Mouse (Mus musculus): ENCODE data around the gene Atrn. TPM values are rescaled to one million over a fixed set of nuclear protein-coding genes. Genes with fewer than 3 reads are reported as not detected.
A peak's percentile ranks its signal among the peaks of the same experiment; 100 is the strongest.

Gene Atrn
- total RNA-seq (2021), result 10 to 100 TPM; 12.8 to 13.1 TPM
- long read RNA-seq, experiment 1, partial matches to known transcripts, result 0 of 28 reads
- long read RNA-seq, experiment 1, other reads (novel, unspliced or antisense), result 28 of 28 reads
- long read RNA-seq, experiment 2, partial matches to known transcripts, result 26 of 26 reads
- long read RNA-seq, experiment 2, other reads (novel, unspliced or antisense), result 0 of 26 reads

DNA sequence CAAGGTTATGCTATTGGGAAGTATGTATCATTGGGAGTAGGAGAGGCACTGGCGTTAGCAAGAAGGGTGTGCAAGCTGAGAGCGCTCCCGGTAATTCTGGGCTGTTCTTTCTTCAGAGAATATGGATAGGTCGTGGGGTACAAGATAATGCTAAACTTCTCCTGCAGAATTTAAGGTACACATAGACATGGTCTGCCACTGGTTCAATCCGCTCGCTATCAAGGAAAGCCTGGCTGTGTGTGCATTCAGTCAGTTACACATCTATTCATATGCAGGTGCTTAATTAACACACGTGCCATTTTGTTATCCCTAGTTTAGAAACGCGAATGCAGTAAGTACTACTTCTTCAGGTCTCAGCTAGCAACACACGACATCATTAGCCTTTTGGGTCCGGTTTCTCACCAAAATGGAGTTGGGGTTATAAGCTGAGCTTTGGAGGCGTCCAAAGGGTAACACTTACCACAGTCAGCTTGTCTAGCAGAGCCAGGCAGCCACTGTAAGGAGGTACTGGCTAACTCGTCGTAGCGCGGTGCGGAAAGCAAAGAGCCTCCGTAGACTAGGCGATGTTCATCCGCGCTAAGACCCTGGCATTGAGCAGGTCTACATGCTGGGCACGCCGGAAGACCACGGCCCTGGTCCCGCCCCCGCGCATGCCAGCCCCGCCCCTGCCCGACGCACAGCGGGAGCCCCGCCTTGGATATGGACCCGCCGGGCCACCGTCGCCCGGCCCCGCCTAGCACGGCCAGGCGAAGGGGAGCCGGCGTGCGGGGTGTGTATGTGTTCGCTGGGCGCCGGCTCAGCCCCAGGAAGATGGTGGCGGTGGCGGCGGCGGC, at the start of gene Atrn, which contains the start of gene 4930402H24Rik:
Gene Atrn, plus strand, starts transcription at position 745 of the 833 bp plus-strand sequence.
Gene 4930402H24Rik, minus strand, starts transcription at position 656 of the 833 bp plus-strand sequence.
- peak; percentile 95 for DNase-seq

DNA sequence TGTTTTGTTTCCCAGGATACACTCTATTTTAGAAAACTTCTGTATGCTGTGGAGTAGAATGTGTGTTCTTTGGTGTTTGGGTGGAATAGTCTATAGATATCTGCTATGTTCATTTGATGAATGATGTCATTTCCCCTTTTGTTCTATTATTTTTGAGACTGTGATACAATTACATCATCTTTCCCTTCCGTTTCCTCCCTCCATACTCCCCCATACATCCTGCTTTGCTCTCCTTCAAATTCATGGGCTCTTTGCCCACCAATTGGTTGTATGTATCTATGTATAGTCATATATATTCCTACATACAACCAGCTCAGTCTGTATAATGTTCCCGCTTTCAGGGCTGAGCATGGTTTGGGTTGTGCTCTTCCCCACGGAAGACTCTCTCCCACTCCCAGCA, 44.2 kb upstream of the Atrn start:
- no peak for DNase-seq

DNA sequence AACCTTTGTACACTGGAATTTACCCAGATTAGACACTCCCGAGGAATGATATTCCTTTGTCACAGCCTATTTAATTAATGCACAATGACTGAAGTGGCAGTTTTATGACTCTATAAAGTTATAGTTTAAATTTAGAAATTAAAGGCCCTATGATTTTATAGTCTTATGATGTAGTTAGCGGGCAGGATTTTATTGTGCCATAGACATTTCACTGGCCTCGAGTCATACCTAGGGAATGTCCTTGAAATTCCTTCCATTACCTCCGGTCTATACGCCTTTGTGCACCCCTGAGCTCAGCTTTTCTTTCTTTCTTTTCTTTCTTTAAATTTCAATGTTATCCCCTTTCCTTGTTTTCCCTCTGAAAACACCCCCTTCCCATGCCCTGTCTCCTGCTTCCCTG, 35.4 kb upstream of the Atrn start:
- DNase-seq, result no peak

DNA sequence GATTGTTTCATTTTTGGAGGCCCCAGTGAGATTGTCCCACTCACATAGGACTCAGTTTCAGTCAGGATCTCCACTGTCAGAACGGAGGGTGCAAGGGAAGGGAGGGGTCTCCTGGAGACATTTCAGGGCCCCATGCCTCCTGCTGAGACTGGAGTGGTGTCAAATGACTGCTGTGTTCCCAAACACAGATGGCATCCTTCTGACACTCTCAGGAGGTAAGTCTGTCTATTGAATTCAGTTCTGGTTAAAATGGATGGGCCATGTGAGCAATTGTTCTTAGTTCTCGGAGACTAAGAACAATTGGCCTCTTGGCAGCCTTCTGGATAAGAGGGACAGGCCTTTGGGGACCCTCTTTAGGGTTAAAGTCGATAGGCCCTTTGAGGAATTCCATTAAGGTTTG, 28.9 kb upstream of the Atrn start:
- DNase-seq, result no peak

DNA sequence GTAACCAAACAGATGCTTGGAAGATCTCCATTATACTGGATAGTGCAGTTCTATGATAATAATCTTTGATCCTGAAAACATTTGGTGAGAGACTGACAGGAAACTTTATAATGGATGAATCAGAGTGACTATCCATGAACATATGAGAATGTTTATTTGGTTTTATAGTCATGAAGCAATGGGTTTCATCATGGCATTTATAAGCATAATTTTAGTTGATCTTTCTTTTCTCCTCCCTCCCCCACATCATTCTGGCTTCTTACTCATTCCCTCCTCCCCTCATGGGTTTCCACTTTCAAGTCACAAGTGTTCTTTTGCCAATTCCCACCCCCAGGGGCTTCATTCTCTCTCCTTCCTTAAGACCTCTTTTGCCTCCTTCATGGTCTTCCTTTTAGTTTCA, 19.3 kb upstream of the Atrn start:
- DNase-seq, result no peak

DNA sequence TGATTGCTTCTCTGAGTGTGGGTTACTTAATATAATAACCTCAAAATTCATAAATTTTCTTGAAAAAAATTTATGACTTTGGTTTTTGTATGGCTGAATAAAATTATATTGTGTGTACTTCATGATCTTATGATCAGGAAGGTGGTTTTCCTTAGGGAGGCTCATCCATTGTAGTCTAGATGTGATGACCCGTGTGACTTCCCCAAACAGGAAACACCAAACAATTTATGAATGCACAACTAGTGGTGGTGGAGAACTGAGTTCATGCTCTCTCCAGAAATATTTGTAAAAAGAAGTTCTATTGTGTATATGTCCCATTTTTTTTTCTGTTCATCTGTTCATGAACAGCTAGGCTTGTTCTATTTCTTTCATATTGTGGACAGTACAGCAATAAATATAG, 18.8 kb upstream of the Atrn start:
- DNase-seq, result no peak

DNA sequence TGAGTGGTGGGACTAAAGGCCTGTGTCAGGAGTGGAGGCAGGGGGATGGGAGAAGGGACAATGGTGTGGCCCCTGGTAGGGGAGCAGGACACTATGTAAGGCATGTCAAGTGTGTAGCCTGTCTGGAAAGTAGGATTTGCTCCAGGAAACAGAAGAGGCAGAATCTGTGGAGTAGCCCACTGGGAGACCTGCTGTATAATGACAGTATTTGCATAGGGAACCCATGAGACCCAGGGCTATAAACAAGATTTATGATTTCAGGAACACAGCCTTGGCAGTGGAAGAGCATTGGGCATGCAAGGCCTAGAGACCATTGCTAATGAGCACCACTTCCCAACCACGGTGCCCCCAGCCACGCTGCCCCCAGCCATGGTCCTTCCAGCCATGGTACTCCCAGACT, 9.4 kb upstream of the Atrn start:
- no peak for DNase-seq

DNA sequence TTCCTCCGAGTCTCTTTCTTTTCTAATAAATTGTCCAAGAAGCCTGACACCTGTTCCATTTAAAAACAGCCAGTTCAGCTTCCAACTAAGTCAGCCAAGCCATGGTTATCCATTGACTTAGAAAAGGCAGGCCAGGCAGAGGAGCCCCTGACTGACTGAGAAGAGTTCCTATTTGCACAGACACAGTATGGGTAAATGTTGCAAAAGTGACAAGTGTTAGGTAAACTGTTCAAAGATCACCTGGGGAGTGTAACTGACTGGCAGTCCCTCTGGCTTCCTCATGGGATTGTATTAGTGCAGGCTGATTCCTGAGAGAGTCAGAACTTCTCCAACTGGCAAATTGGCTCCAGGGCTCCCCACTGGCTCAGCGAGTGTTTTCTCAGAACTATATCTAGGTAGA, 8.4 kb upstream of the Atrn start:
- no peak for DNase-seq

DNA sequence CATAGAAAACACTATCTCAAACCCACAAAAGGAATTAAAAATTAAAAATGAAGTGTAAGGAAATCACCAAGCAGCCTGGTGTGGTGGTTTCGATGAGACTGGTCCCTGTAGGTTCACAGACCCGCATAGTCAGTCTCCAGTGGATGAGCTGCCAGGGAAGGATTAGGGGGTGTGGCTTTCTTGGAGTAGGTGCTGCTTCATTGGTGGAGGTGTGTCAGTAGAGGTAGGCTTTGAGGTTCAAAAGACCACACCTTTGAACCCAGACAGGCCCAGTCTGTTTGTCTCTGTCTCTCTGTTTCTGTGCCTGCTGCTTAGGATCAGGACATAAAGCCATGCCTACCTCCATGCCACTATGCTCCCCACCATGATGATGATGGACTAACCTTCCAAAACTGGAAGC, 7.5 kb upstream of the Atrn start:
- DNase-seq, result no peak

DNA sequence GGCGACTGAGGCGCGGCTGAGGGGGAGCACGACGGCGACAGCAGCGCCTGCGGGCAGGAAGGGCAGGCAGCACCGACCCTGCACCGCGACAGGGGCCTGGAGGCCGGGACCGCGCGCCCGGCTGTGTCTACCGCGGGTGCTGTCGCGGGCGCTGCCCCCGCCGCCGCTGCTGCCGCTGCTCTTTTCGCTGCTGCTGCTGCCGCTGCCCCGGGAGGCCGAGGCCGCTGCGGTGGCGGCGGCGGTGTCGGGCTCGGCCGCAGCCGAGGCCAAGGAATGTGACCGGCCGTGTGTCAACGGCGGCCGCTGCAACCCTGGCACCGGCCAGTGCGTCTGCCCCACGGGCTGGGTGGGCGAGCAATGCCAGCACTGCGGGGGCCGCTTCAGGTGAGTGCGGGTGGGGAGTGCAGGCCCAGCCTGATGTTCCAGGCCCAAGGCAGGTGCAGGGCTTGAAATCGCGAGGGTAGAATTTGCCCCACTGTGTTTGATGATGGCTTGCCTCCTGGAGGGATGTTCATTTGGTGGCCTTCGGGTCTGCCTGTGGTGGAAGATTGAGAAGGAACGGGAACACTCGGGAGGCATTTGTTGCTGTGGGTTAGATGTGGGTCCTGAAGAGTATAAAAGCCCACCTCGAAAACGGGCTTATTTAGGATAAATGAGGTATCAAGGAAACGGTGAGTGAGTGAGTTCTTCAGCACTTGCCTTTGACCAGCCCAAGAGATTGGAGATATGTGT, 455 bp downstream of the Atrn start:
- no peak for DNase-seq

DNA sequence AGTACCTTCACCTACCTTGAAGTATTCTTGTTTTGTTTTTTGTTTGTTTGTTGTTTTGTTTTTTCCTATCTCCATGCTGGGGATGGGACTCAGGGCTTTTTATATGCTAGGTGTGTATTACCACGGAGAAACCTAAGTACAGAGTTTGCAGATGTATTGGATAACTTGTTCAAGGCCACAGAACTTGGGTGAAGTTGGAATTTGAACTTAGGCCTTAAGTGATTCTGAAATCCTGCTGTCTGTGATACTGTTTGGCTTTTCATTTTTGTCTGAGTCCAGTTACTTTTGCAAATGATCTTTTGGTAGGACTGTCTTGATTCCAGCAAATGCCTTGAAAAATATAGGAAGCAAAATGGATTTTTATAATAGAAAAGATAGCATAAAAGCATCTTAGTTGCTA, 5.4 kb downstream of the Atrn start:
- no peak for DNase-seq

DNA sequence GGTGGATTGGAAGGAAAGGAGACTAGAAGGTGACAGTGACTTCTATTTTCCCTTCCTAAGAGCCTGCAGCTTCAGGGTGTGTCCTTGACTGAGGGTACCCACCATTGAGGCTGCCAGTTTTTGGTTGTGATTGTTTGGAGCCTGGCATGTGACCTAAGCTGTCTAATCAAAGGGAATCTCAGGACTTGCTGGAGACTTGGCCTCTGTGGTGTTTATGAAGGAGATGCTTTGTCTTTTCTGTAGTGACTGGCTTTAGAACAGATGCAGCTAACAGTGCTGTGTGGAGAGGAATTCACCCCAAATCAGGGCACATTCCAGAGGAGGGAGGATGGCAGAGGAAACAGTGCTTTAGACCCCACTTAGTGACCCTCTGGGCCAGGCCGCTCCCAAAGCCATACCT, 8.6 kb downstream of the Atrn start:
- DNase-seq, result no peak

DNA sequence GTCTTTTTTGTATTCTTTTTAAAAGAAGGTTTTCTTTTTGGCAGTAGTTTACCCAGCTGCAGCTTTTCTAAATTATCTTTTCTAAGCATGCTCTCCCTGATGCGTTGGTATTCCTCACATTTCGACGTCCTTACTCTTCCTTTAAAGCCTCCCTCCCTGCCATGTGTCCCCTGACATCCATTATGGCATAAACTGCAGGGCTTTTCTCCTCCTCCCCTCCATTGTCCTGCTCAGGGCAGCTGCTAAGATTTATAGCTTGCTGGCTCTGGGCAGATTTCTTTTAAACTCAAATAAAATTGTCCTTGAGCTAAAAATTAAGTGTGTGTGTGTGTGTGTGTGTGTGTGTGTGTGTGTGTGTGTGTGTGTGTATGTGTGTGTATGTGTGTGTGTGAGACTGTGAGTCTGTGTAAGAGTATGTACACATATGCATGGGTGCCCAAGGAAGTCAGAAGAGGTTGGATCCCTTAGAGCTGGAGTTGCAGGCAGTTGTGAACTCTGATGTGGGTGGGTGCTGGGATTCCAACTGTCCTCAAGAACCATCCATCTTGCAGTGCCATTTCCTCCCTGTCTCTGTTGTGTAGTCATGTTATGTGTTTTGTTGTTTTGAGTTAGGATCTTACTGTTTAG, 10.3 kb downstream of the Atrn start:
- no peak for DNase-seq

DNA sequence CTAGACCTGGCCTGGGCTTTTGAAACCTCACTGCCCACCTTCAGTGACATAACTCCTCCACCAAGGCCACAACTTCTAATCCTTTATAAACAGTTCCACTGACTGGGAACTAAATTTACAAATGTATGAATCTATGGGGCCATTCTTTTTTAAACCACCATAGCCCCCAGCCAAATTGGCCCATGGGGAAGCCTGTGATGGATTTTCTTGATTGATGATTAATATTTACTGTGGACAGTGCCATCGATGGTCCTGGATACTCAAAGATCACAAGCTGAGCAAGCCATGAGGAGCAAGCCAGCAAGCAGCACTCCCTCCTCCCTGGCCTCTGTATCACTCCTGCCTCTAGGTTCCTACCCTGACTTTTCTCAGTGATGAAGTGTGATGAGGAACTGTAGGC, 11.4 kb downstream of the Atrn start:
- DNase-seq, result no peak

DNA sequence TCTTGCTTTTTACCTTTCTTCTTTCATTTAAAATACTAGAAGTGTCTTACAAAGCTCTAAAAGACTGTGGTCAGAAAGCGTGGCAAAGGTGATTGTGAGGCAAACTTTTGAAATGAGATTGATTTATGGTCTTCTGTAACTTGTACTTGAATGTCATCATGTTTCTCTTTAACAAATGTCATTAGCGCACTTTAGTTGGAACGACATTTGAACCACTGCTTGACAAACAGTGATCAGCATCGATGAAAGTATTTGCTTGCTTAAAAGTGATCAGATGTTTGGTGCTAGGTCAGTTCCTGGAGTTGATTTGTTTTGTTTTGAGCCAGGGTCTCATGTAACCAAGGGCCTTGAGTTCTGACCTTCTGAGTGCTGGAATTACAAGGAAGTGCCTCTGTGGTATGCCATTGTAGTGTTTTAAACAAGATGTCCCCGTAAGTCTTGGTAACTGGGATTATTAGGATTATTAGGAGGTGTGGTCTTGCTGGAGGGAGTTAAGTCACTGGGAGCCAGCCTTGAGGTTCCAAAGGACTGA, 12.8 kb downstream of the Atrn start:
- no peak for DNase-seq

DNA sequence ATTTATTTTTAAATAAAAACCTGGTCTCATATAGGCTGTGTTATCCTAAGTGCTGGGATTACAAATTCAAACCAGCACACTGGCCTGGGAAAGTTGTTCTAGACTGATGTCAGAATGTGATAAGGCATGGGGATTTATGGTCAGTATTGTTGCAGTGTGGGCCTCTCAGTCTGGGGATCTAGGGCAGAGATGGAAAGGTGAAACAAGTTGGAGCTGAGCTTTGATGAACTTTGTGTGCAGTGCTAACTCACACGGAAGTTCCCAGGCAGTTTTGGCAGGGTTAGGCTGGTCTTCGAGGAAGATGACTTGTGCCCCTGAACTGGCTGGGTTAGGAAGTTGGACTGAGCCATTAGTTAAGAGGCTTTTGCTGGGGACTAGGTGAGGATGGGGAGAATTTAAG, 18.7 kb downstream of the Atrn start:
- DNase-seq, result no peak

DNA sequence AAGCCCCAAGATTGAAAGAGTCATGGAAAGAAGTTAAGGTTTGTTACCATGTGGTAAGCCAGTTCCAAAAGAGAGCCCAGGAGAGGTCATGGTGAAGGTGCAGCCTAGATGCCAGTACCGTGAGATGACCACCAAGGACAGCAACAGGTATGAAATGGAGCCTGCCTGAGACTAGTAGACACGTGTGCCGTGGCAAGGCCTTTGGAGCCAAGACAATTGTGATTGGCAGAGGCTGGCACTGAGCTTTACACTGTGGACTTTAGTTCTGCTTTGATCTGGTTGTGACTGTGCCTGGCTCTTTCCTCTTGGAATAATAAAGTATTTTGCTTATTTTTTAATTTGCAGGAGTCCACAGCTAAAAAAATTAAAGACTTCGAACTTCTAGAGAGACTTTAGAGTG, 21.7 kb downstream of the Atrn start:
- no peak for DNase-seq

DNA sequence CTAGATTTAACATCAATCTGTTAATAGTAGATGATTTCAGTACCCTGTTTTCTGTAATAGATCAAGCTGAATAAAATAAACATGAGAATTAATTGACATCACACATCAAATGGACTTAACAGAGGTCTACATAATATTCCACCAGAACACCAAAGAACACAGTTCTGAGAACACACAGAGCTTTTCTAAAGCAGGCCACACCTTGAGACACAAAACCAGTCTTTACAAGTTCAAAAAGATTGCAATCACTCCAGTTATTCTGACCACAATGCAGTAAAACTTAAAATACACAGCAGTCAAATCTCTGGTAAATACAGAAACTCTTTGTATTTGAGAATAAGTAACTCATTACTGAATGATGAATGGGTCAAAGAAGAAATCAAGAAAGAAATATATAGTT, 22.2 kb downstream of the Atrn start:
- DNase-seq, result no peak

DNA sequence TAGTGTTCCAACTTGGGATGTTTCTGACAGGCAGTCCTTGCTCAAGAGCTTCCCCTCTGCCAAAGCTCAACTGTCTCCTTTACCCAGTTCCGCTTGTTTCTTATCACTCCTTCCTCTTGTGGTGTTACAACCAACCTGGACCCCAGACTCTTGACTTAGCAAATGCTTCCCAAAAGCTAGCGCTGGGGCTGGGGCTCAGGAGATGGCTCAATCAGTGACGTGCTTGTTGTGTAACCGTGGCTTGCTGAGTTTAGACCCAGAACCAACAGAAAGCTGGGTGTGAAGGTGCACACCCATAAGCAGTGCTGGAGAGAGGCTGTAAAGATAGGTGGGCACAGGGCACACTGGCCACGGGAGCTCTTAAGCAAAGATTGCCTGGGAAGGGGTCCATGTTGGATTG, 23.7 kb downstream of the Atrn start:
- DNase-seq, result no peak

DNA sequence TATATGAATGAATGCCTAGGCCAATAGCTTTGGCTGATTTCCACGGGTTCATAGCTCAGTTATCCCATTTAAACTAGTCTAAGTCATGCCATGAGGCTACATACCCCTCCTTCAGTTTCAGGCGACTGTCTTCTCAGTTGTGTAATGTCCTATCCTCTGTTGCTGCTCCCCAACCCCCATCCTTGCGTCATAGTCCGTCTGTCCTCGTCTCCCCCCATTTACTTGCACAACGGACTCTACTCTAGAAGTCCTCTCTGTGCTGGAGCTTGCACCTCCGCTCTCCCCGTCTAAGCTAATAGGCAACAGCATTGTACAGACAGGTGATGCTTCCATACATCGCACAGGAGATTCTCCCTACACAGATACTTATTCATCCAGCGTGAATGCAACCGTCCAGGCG, 26.6 kb downstream of the Atrn start:
- DNase-seq, result no peak

DNA sequence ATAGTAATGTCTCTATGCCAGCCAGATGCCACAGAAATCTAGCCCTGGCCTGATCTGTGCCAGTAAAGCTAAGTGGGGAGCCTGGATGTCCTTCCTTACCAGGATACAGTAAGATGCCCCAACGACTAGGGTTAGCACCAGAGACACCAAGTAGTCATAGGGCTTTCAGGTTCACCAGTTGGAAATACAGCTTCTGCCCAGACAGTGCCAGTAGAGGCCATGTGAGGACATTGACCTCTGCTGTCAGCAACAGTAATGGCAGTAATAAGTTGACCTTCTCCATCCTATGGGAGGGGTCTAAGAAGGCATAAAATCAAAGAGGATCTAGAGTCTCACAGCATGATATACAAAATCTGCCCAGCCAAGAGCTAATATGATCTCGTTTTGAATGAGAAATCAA, 43.5 kb downstream of the Atrn start:
- DNase-seq, result no peak

DNA sequence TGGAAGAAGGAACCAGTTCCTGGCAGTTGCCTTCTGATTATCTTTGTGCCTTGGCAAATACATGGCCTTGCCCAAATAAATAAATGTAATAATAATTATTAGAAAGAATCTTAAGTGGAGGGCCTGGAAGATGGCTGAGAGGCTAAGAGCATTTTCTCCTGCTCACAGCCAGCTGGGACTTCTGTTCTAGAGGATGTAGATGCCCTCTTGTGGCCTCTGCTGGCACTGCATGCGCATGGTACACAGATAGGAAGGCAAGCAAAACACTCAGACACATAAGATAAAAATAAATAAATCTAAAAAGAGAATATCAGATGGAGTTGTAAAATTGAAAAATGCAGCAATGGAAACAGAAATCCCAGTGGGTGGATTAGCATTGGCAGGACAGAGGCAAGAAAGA, 44.3 kb downstream of the Atrn start:
- DNase-seq, result peak; percentile 51

DNA sequence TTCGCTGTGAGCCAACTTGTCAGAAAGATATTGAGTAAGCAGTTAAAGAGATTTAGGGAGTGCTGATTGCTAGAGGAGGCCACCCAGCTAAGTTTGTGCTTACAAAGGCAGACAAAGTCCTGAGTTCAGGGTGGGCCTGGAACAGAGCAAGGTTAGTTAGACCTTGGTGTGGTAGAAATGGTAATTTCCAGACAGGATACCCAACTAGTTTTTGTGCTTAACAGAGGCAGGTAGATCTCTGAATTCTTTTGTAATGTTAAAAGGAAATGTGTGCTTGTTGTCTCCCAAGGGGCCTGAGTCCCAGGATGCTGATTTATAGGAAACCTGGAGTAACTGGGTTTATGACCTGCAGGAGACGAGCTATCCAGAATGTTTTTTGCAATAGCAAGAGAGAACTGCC, 52.6 kb downstream of the Atrn start:
- no peak for DNase-seq
